Mouse (Mus musculus): Measurements from ENCODE around the gene Gab3. TPM values are rescaled to one million over a fixed set of nuclear protein-coding genes. Genes with fewer than 3 reads are reported as not detected.

Gab3 gene
- 2.3 and 7.9 TPM in 2 replicates for total RNA-seq (2014; rRNA removed)
- 3.5 and 3.7 TPM in 2 replicates for polyA plus RNA-seq (2015; fragmentation: Nextera tagmentation; extraction: Ambion mirVana)

DNA sequence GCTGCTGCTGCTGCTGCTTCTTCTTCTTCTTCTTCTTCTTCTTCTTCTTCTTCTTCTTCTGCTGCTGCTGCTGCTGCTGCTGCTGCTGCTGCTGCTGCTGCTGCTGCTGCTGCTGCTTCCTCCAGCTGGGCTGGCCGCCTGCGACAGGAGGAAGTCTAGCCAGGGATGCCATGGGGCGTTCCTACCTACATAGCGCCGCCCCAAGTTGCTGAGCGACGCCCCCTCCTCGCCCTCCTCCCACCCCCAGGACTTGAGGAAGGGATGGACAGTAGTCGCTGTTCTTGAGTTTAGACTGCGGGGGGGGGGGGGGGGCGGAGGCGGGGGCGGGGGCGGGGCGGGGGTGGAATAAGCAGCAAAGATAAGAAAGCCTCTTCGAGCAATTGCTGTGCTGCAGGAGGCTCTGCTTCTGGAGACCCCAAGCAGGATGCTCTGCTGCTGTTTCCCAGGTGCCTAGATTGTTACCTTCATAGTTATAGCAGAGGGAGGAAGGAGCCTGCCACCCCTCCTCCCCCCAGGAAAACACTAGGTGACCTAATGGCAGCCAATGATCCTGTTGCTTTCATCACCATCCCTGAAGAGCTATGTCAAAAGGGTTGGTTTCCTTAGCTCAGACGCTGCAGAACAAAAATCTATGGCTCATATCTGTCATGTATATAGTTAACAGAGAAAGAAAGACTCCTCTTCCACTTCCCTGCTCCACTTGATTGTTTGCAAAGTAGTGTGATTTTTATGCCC lies at the start of gene Gab3:
Gene Gab3, minus strand, starts transcription at position 685 of the 735 bp plus-strand sequence.
- H3K4me2 ChIP-seq (ENCODE audit: low read depth, low read length): peak within 1 kb of the TSS; percentile 58
- no peaks in the 10 kb centered on the region for H3K4me1 ChIP-seq (ENCODE audit: insufficient read depth, low read length)
- DNase-seq (ENCODE audit: low spot score) (peak; percentile 56), ATAC-seq (peak; percentile 94)
- peak within 1 kb of the TSS; percentile 32; the same call in 1 of the 2 replicates for H3K27ac ChIP-seq
- H3K9ac ChIP-seq (replicated peaks; ENCODE audit: low read length): peak within 1 kb of the TSS; percentile 30; the same call in 1 of the 2 replicates
- H3K36me3 ChIP-seq (ENCODE audit: insufficient read depth, low read length): no peaks in the 10 kb centered on the region
- 16% methylated on average over 13 of the region's 17 CpGs for WGBS
- H3K4me3 ChIP-seq (ENCODE audit: low read length): peak within 1 kb of the TSS; percentile 46
- TF ChIP-seq CTCF (IDR thresholded peaks at IDR 0.05; ENCODE audit: low read depth): no peak
- H3K9me3 ChIP-seq (ENCODE audit: low read length): no peaks in the 10 kb centered on the region
- no peaks in the 10 kb centered on the region for H3K27me3 ChIP-seq (ENCODE audit: insufficient read depth, low read length)

DNA sequence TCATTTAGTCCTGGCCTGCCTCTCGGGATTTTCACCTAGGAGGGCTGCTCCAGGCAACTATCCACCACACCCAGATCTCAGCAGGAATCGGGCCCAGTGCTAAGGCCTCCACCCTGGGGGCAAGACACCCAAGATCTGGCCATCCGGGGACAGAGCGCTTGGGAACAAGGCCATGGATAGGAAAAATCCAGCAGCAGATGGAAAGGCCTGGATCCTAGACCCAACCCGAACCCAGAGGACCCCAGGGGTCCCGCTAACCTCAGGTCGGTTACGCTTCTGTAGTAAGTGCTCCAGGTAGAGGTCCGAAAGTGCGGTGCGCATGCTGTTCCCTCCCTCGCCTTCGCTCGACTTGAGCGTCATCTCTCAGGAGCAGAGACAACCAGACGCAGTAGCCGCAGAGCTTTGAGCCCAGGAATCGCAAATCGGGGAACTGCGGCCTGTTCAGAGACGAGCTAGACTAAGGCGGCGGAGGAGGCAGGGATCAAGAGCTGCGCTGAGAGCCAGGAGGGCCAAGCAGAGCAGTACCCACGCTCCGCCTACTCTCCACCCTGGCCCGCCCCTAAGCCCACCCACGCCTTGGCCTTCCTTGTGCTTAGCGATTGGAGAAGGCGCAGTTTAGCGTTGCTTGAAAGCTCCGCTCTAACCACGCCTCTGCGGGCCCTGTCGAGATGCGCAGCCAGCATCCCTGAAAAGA lies 45.4 kb upstream of the Gab3 start, which contains the start of gene Mpp1:
Gene Mpp1, minus strand, starts transcription at position 550 of the 694 bp plus-strand sequence.
- H3K36me3 ChIP-seq (ENCODE audit: insufficient read depth, low read length): no peaks in the 10 kb centered on the region
- WGBS: 29% methylated on average over 36 of the region's 36 CpGs
- TF ChIP-seq CTCF (IDR thresholded peaks at IDR 0.05; ENCODE audit: low read depth): no peak
- H3K27ac ChIP-seq: peak within 1 kb of the TSS; percentile 60
- DNase-seq (ENCODE audit: low spot score) (peak; percentile 83), ATAC-seq (peak; percentile 99)
- H3K4me2 ChIP-seq (ENCODE audit: low read depth, low read length): peak within 1 kb of the TSS; percentile 62
- peak within 1 kb of the TSS; percentile 48 for H3K4me3 ChIP-seq (ENCODE audit: low read length)
- H3K9ac ChIP-seq (replicated peaks; ENCODE audit: low read length): peak within 1 kb of the TSS; percentile 58
- H3K27me3 ChIP-seq (ENCODE audit: insufficient read depth, low read length): no peaks in the 10 kb centered on the region
- H3K9me3 ChIP-seq (ENCODE audit: low read length): no peaks in the 10 kb centered on the region
- no peaks in the 10 kb centered on the region for H3K4me1 ChIP-seq (ENCODE audit: insufficient read depth, low read length)

DNA sequence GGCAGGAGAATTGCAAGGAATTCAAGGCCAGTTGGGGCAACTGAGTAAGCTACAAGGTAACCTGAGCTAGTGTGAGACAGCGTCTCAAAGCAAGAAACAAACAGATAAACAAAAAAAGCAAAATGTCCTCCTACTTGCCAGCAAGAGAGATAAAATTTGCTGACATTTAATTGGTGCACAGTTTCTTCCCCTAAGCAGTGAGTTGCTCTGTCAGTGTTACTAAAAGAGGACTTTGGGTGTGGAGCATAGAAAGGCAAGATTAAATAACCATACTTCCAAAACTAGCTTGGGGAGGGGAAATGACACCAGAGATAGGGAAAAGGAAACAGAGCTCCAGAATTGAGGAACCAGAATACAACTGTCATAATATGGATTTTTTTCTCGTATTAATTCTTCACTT lies 44.2 kb upstream of the Gab3 start:
- ATAC-seq (no peak), DNase-seq (ENCODE audit: low spot score) (no peak)
- no peak for TF ChIP-seq CTCF (IDR thresholded peaks at IDR 0.05; ENCODE audit: low read depth)
- Histone ChIP-seq H3K4me2 (ENCODE audit: low read depth, low read length) (peak overlapping the region; percentile 62; the same call in 1 of the 2 replicates), H3K36me3 (ENCODE audit: insufficient read depth, low read length) (no peaks in the 10 kb centered on the region), H3K27me3 (ENCODE audit: insufficient read depth, low read length) (no peaks in the 10 kb centered on the region), H3K9me3 (ENCODE audit: low read length) (no peaks in the 10 kb centered on the region), H3K4me3 (ENCODE audit: low read length) (no peak overlapping the region), H3K9ac (replicated peaks; ENCODE audit: low read length) (no peak overlapping the region), H3K4me1 (ENCODE audit: insufficient read depth, low read length) (no peaks in the 10 kb centered on the region), H3K27ac (no peak overlapping the region)
- WGBS: 66% methylated on average over 2 of the region's 2 CpGs

DNA sequence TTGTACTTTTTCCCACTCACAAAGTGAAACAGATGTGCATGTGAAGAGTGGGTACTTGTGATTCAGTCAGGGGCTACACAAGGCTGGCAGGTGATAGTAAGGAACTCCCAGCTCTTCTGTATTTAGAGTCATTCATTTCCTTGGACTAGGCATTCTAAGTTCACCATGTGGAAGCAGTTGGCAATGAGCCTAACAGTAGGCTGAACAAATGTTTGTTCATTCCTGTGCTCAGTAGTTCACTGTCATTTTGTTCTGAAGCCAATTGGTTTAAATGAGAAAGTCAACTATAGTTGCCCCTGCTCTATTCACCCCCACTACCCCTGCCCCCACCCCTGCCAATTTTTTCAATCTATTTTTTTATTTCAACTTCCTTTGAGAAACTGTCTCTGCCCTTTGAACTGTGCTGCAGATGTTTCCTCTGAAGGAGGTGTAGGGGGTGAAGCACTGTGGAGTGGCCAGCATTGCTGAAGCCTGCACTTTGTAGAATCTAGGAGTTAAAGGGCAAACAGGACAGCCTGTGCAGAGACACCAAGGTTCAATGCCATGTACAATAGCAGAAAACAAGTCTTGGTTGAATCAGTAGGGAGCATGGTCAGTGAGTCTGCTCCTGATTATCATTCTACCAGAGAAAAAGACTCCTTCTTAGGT lies 43.2 kb upstream of the Gab3 start:
- H3K9me3 ChIP-seq (ENCODE audit: low read length): no peaks in the 10 kb centered on the region
- no peaks in the 10 kb centered on the region for H3K4me1 ChIP-seq (ENCODE audit: insufficient read depth, low read length)
- no peaks in the 10 kb centered on the region for H3K36me3 ChIP-seq (ENCODE audit: insufficient read depth, low read length)
- DNase-seq (ENCODE audit: low spot score) (no peak), ATAC-seq (no peak)
- no peak overlapping the region for H3K9ac ChIP-seq (replicated peaks; ENCODE audit: low read length)
- H3K27me3 ChIP-seq (ENCODE audit: insufficient read depth, low read length): no peaks in the 10 kb centered on the region
- H3K27ac ChIP-seq: no peak overlapping the region
- H3K4me3 ChIP-seq (ENCODE audit: low read length): no peak overlapping the region
- no peak for TF ChIP-seq CTCF (IDR thresholded peaks at IDR 0.05; ENCODE audit: low read depth)
- no peak overlapping the region for H3K4me2 ChIP-seq (ENCODE audit: low read depth, low read length)

DNA sequence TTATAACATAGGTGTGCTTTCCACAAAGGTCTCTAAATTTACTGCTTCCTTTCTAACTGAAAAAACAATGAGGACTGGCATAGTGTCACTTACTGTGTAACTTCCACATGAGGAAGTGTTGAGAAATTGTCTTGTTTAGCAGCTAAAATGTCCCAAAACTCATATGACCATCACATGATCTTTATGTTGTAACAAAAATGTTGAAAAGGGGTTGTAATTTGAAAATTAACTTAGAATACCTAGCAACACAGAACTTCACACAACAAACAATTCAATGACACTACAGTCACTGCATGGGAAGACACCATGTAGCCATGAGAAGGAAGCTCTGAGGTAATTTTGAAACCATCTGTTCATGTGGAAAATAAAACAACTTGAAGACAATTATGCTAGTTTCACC lies 41.6 kb upstream of the Gab3 start:
- no peak overlapping the region for H3K27ac ChIP-seq
- H3K4me1 ChIP-seq (ENCODE audit: insufficient read depth, low read length): no peaks in the 10 kb centered on the region
- no peaks in the 10 kb centered on the region for H3K27me3 ChIP-seq (ENCODE audit: insufficient read depth, low read length)
- no peak for TF ChIP-seq CTCF (IDR thresholded peaks at IDR 0.05; ENCODE audit: low read depth)
- ATAC-seq (no peak), DNase-seq (ENCODE audit: low spot score) (no peak)
- H3K4me2 ChIP-seq (ENCODE audit: low read depth, low read length): no peak overlapping the region
- no peaks in the 10 kb centered on the region for H3K36me3 ChIP-seq (ENCODE audit: insufficient read depth, low read length)
- H3K4me3 ChIP-seq (ENCODE audit: low read length): no peak overlapping the region
- H3K9me3 ChIP-seq (ENCODE audit: low read length): no peaks in the 10 kb centered on the region
- H3K9ac ChIP-seq (replicated peaks; ENCODE audit: low read length): no peak overlapping the region

DNA sequence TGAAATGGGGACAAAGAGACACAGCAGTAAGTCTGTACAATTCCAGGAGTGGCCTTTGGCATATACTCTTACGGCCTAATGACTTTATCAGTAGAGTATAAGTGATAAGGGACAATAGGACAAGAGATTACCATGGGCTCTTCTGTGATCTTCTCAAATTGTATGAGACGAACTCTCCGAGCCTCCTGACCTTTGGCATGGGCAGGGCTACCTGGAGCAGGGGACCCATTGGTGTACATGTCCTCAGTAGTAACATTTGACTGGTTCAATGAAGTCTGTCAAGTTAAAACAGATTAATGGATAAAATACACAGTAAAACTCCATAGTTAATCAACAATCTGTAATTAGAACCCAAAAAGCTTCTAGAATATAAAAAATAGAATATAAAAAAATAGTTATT lies 40.3 kb upstream of the Gab3 start:
- no peaks in the 10 kb centered on the region for H3K36me3 ChIP-seq (ENCODE audit: insufficient read depth, low read length)
- 86% methylated on average over 3 of the region's 3 CpGs for WGBS
- DNase-seq (ENCODE audit: low spot score) (no peak), ATAC-seq (no peak)
- H3K9ac ChIP-seq (replicated peaks; ENCODE audit: low read length): no peak overlapping the region
- H3K9me3 ChIP-seq (ENCODE audit: low read length): no peaks in the 10 kb centered on the region
- TF ChIP-seq CTCF (IDR thresholded peaks at IDR 0.05; ENCODE audit: low read depth): no peak
- H3K4me3 ChIP-seq (ENCODE audit: low read length): no peak overlapping the region
- H3K4me1 ChIP-seq (ENCODE audit: insufficient read depth, low read length): no peaks in the 10 kb centered on the region
- H3K27me3 ChIP-seq (ENCODE audit: insufficient read depth, low read length): no peaks in the 10 kb centered on the region
- H3K4me2 ChIP-seq (ENCODE audit: low read depth, low read length): no peak overlapping the region
- no peak overlapping the region for H3K27ac ChIP-seq

Data from hindbrain, postnatal 0 days (tissue).